Mouse (Mus musculus) hindbrain, postnatal 0 days (tissue): ENCODE measurements at regions not wholly inside any gene's neighbourhood (a gene's known extent, or its start where the extent isn't known, plus 50 kb on each side); places are given as distances from the start of the nearest gene placed in this dataset.
"Not testable (repeated sequence)": the region's sequence is repeated elsewhere in the genome, so short reads cannot be mapped to it uniquely, and the experiment has no call there.

Source experiments
- ATAC-seq: fragments of 200-750 bp; cut with Nextera tagmentation; 2 replicates; pipeline ENCODE4 v1.8.0; 2017; ENCODE audit warnings: mild to moderate bottlenecking, moderate TSS enrichment, moderate library complexity
- DNase-seq: peaks from one replicate; pipeline ENCODE4 v3.0.0-alpha.2; 2015; ENCODE audit warnings: low spot score
- H3K27ac ChIP-seq: fragments of 300-500 bp; sonication (generic); 2 replicates; pipeline ENCODE4 v1.5.1; 2014; ENCODE audit warnings: mild to moderate bottlenecking
- H3K27me3 ChIP-seq: fragments of 300-500 bp; sonication (generic); 2 replicates; pipeline ENCODE4 v1.6.1; 2014; ENCODE audit warnings: low read length, mixed read lengths; ENCODE audit not compliant: insufficient read depth
- H3K36me3 ChIP-seq: fragments of 300-500 bp; sonication (generic); 2 replicates; pipeline ENCODE4 v1.6.1; 2014; ENCODE audit warnings: low read length, mixed read lengths; ENCODE audit not compliant: insufficient read depth
- H3K4me1 ChIP-seq: fragments of 300-500 bp; sonication (generic); 2 replicates; pipeline ENCODE4 v1.6.1; 2014; ENCODE audit warnings: antibody characterized with exemption, low read length, mixed read lengths; ENCODE audit not compliant: insufficient read depth
- H3K4me2 ChIP-seq: fragments of 300-500 bp; sonication (generic); 2 replicates; pipeline ENCODE4 v1.6.1; 2014; ENCODE audit warnings: low read depth, mild to moderate bottlenecking, low read length, moderate library complexity, mixed read lengths
- H3K4me3 ChIP-seq: fragments of 300-500 bp; sonication (generic); 2 replicates; pipeline ENCODE4 v1.5.1; 2014; ENCODE audit warnings: low read length
- H3K9ac ChIP-seq: fragments of 300-500 bp; sonication (generic); replicated peaks from 2 replicates; pipeline ENCODE4 v1.6.1; 2014; ENCODE audit warnings: mild to moderate bottlenecking, low read length, moderate library complexity, mixed read lengths
- H3K9me3 ChIP-seq: fragments of 300-500 bp; sonication (generic); 2 replicates; pipeline ENCODE4 v1.6.1; 2016; ENCODE audit warnings: low read length, mixed read lengths
- CTCF ChIP-seq: IDR thresholded peaks from 2 replicates; pipeline ENCODE4 v1.5.1; 2016; ENCODE audit warnings: antibody characterized with exemption, control low read depth, low read depth
- WGBS: fragments of 180-500 bp; shearing (Covaris S2); extraction: QIAGEN DNeasy Blood & Tissue Kit; methylation state at CpG from one replicate; pipeline ENCODE4 v1.1.7; 2014; 5-methylcytosine and 5-hydroxymethylcytosine counted together

DNA sequence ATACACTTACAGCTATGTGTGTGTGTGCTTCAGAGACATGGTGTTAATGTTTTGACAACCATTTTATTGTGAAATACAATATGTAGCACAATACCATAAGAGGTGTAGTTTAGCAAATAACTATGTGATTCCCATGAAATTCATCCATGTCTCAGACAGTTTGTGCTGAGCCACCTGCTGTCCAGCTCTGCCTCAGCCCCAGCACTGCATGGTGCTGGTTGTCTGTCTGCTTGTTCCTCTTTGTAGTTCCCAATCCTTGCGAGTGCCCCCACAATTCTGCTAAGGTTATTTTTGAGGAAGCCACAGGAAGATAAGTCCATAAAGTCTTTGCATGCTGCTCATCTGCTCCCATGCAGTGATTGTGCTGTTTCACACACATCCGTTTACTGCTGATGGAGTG lies 97.8 kb upstream of the Tns3 start:
- no peak overlapping the region for H3K4me3 ChIP-seq
- no peak for DNase-seq
- H3K4me2 ChIP-seq, result no peak overlapping the region
- no peak overlapping the region for H3K9ac ChIP-seq
- H3K27me3 ChIP-seq, result no peaks in the 10 kb centered on the region
- no peaks in the 10 kb centered on the region for H3K9me3 ChIP-seq
- ATAC-seq, result no peak
- no peaks in the 10 kb centered on the region for H3K36me3 ChIP-seq
- TF ChIP-seq CTCF, result no peak
- H3K4me1 ChIP-seq, result no peaks in the 10 kb centered on the region
- no peak overlapping the region for H3K27ac ChIP-seq
- WGBS, result 67% methylated on average over 2 of the region's 2 CpGs

DNA sequence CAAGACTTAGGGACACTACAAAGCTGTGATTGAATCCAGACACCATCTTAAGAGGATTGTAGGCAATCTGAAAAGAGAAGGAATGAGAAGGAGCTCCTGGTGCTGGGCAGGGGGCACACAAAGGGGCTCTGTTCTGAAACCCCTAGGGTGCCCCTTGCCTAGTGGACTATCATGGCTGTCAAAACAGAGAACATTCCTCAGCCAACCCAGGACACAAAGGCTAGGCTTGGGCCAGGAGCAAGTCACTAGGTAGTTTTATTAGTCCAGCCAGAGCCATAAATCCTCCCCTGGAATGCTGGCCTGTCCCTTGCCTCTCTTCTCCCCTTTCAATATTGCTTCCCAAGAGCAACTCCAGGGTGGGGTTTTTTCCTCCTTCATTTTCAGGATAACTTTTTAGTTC lies 97.3 kb upstream of the Tns3 start:
- Histone ChIP-seq H3K4me2 (no peak overlapping the region), H3K9ac (no peak overlapping the region), H3K27ac (no peak overlapping the region), H3K36me3 (no peaks in the 10 kb centered on the region), H3K4me3 (no peak overlapping the region), H3K9me3 (no peaks in the 10 kb centered on the region), H3K4me1 (no peaks in the 10 kb centered on the region), H3K27me3 (no peaks in the 10 kb centered on the region)
- TF ChIP-seq CTCF, result no peak
- DNase-seq (no peak), ATAC-seq (no peak)

DNA sequence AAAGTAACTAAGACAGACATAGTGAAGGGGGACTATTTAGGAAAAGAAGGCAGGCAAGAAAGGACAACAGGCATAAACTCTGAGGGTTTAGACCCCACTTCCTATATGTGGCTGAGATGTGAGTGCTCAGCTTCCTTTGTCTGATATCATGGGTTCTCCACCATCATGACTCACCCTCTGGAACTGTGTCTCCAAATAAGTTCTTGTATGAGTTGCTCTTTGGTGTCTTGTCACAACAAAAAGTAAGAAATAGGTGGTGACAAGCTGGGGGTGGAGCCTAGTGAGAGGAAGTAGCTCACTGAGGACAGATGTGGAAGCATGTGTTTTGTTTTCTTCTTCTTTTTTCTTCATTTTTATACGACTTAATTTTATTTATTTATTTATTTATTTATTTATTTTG lies 95.5 kb upstream of the Tns3 start:
- no peaks in the 10 kb centered on the region for H3K27me3 ChIP-seq
- ATAC-seq, result no peak
- WGBS, result 97% methylated on average over 1 of the region's 1 CpGs
- H3K27ac ChIP-seq, result no peak overlapping the region
- H3K4me1 ChIP-seq, result no peaks in the 10 kb centered on the region
- DNase-seq, result no peak
- no peaks in the 10 kb centered on the region for H3K9me3 ChIP-seq
- no peak overlapping the region for H3K4me2 ChIP-seq
- H3K9ac ChIP-seq, result no peak overlapping the region
- H3K36me3 ChIP-seq, result no peaks in the 10 kb centered on the region
- H3K4me3 ChIP-seq, result no peak overlapping the region
- no peak for TF ChIP-seq CTCF

GRCm38 (mm10) chr11:8754508-8754907 lies 90.2 kb upstream of the Tns3 start:
- not testable (repeated sequence) for H3K4me3 ChIP-seq, H3K27ac ChIP-seq, DNase-seq, H3K9ac ChIP-seq, H3K9me3 ChIP-seq, ATAC-seq, H3K27me3 ChIP-seq, H3K4me1 ChIP-seq, H3K4me2 ChIP-seq, H3K36me3 ChIP-seq
- WGBS, result 20% methylated on average over 2 of the region's 2 CpGs

DNA sequence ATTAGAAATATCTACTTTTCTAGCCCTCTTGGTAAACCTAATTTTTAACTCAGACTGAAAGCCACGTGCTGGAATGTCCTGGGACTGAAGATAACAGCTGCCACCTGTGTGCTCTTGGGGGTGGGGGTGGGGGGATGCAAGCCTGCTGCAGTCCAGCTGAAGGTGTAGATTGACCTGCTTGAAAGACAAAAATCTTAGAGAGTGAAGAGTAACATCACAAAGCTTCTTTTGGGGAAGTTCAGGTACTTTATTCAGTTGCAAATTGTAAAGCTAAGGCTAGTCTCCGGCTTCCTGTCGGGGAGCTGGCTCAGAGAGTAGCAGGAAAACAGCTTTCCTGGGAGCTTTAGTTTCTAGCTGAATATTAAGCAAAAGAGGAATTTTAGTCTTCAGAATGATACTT lies 71.4 kb upstream of the Tns3 start:
- H3K27me3 ChIP-seq, H3K4me3 ChIP-seq, H3K27ac ChIP-seq, H3K4me1 ChIP-seq, DNase-seq, ATAC-seq, H3K36me3 ChIP-seq, H3K4me2 ChIP-seq, H3K9me3 ChIP-seq, H3K9ac ChIP-seq: not testable (repeated sequence)
- 77% methylated on average over 3 of the region's 3 CpGs for WGBS

DNA sequence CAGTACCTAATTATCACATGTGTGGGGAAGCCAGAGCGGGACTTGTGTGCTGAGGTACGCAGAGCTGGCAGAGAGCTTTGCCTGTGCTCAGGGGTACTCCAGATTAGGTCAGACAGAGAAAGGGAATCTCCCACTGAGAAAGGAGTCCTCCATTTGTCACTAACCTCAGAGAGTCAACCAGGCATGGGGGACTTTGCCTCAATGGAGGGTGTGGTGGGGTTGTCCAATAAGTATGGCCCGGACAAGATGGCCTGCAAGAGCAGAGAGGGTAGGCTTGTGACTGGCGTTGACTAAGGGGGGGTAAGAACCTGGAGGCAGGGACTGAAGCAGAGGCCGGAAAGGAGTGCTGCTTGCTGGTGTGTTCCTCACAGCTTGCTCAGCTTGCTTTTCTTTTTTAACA lies 62.7 kb upstream of the Tns3 start:
- ATAC-seq, result no peak
- Histone ChIP-seq H3K27ac (no peak overlapping the region), H3K4me1 (no peaks in the 10 kb centered on the region), H3K4me3 (no peak overlapping the region), H3K27me3 (no peaks in the 10 kb centered on the region), H3K4me2 (no peak overlapping the region), H3K9me3 (no peaks in the 10 kb centered on the region), H3K9ac (no peak overlapping the region), H3K36me3 (no peaks in the 10 kb centered on the region)
- WGBS, result 86% methylated on average over 5 of the region's 5 CpGs
- no peak for TF ChIP-seq CTCF
- no peak for DNase-seq

GRCm38 (mm10) chr11:8725505-8725904 lies 61.2 kb upstream of the Tns3 start:
- TF ChIP-seq CTCF, result no peak
- WGBS, result 80% methylated on average over 4 of the region's 4 CpGs

DNA sequence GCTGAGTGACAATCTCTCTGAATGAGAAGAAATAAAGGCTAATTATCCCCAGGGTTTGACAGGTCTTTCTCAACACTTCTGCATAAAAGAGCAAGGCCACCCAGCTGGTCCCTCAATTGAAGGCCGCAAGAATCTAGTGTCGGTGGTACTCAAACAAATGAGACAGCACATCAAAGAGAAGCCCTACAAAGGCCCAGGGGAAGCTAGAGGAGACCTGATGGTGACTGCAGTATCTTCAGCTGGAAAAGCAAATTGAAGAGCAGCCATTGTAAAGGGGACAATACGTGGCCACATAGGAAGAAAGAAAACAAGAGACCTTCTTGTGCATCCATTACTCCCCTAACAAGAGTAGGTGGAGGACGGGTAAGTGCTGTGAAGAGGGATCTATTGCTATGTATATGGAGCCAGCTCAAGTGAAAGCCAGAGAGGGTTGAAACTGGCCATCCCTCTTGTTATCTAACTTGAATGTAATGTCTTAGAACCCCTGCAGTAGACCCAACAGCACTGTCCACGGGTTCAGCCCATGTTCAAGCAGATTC lies 58.8 kb upstream of the Tns3 start:
- Histone ChIP-seq H3K4me2 (no peak overlapping the region), H3K4me1 (no peaks in the 10 kb centered on the region), H3K27me3 (no peaks in the 10 kb centered on the region), H3K36me3 (no peaks in the 10 kb centered on the region), H3K4me3 (no peak overlapping the region), H3K9ac (no peak overlapping the region), H3K9me3 (no peaks in the 10 kb centered on the region), H3K27ac (no peak overlapping the region)
- 13% methylated on average over 5 of the region's 5 CpGs for WGBS
- ATAC-seq (no peak), DNase-seq (no peak)
- TF ChIP-seq CTCF, result no peak

More at GRCm38 (mm10) chr11:8725505-8725904, 61.2 kb upstream of the Tns3 start:
- H3K9me3 ChIP-seq, result no peaks in the 10 kb centered on the region
- no peaks in the 10 kb centered on the region for H3K4me1 ChIP-seq
- H3K36me3 ChIP-seq, result no peaks in the 10 kb centered on the region
- DNase-seq (no peak), ATAC-seq (no peak)
- no peak overlapping the region for H3K27ac ChIP-seq
- H3K4me2 ChIP-seq, result no peak overlapping the region
- no peak overlapping the region for H3K4me3 ChIP-seq
- no peaks in the 10 kb centered on the region for H3K27me3 ChIP-seq
- no peak overlapping the region for H3K9ac ChIP-seq
